Mouse (Mus musculus) G1E (cell line): ENCODE results near the gene Marc1.

Experiments used
- CTCF ChIP-seq: IDR thresholded peaks from 2 replicates; pipeline ENCODE4 v1.5.1; 2012; ENCODE audit warnings: low read depth, low read length, inconsistent platforms, mixed read lengths
- GATA1 ChIP-seq: IDR thresholded peaks from 2 replicates; pipeline ENCODE4 v1.6.1; 2012; ENCODE audit warnings: borderline replicate concordance, low read length, inconsistent platforms, mixed read lengths

- TF ChIP-seq GATA1 (no peak), CTCF (no peak)
Observed at GRCm38 (mm10) chr1:184763866-184764265, 47.2 kb downstream of the Marc1 start.
